Mouse (Mus musculus): ENCODE results near the gene D630003M21Rik. TPM values are rescaled to one million over a fixed set of nuclear protein-coding genes. Genes with fewer than 3 reads are reported as not detected.
A peak's percentile ranks its signal among the peaks of the same experiment; 100 is the strongest.

Gene D630003M21Rik
- polyA plus RNA-seq, 1 experiment from 2014 or later = 1.8 TPM

GRCm38 (mm10) chr2:158145528-158146065 lies 83.4 kb downstream of the D630003M21Rik start:
- Histone ChIP-seq H3K4me3 (replicated peaks; ENCODE audit: low read length) (no peak overlapping the region), H3K9me3 (ENCODE audit: control insufficient read depth, low read length) (no peaks in the 10 kb centered on the region), H3K4me1 (replicated peaks; ENCODE audit: control insufficient read depth, insufficient read depth, low read length) (0 out of 2 replicates have a peak, but pooled peaks cover 2% of the 10 kb centered on the region), H3K36me3 (ENCODE audit: control insufficient read depth, insufficient read depth) (no peaks in the 10 kb centered on the region), H3K9ac (replicated peaks; ENCODE audit: low read depth, low read length) (no peak overlapping the region), H3K27ac (ENCODE audit: low read length) (no peak overlapping the region), H3K4me2 (ENCODE audit: low read length) (no peak overlapping the region), H3K27me3 (replicated peaks; ENCODE audit: control insufficient read depth, insufficient read depth, low read length) (peaks cover 12% of the 10 kb centered on the region; the same call in 1 of the 2 replicates)
- WGBS = 72% methylated on average over 5 of the region's 5 CpGs
- no peak for ATAC-seq

DNA sequence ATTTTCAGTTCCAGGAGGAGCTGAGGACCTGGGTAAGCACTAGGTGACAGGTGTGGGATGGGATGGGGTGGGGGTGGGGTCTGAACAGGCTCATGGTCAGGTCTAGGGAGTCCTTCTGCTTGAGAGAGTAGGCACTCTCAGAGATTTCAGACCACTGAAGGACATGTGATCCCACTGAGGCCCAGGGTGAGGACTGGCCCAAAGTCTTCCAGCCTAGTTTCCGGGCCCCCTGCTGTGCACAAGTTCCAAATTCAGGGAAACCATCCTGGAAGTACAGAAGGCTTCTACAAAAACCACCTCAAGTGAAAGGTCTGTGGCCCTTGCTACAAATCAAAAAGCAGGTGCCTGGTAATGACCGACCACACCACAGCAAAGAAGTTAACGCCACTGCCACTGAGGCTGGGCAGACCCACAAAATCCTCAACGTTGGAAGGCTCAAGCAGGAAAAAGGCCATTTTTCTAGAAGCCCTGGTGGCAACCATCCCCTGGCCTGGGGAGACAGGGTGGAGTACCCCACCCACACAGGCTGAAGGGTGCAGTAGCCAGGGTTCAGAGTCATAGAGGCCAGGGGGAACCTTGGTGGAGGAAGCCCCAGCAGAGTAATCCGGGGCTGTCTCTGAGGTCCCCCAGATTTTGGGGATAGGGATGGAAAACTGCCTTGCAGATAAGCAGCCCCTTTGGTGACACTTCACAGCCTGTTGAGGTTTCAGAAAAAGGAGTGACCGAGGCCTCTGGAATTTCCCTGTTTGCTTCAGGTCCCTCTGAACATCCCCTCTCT lies 84.1 kb downstream of the D630003M21Rik start:
- H3K4me2 ChIP-seq (ENCODE audit: low read length) = no peak overlapping the region
- no peaks in the 10 kb centered on the region for H3K36me3 ChIP-seq (ENCODE audit: control insufficient read depth, insufficient read depth)
- no peaks in the 10 kb centered on the region for H3K9me3 ChIP-seq (ENCODE audit: control insufficient read depth, low read length)
- H3K9ac ChIP-seq (replicated peaks; ENCODE audit: low read depth, low read length) = no peak overlapping the region
- peaks cover 6% of the 10 kb centered on the region for H3K4me1 ChIP-seq (replicated peaks; ENCODE audit: control insufficient read depth, insufficient read depth, low read length)
- 89% methylated on average over 6 of the region's 6 CpGs for WGBS
- H3K27me3 ChIP-seq (replicated peaks; ENCODE audit: control insufficient read depth, insufficient read depth, low read length) = peaks cover 12% of the 10 kb centered on the region; the same call in 1 of the 2 replicates
- ATAC-seq = no peak
- H3K4me3 ChIP-seq (replicated peaks; ENCODE audit: low read length) = no peak overlapping the region
- no peak overlapping the region for H3K27ac ChIP-seq (ENCODE audit: low read length)

- Histone ChIP-seq H3K4me1 (replicated peaks; ENCODE audit: control insufficient read depth, insufficient read depth, low read length) (peaks cover 13% of the 10 kb centered on the region), H3K4me2 (ENCODE audit: low read length) (no peak overlapping the region), H3K9ac (replicated peaks; ENCODE audit: low read depth, low read length) (no peak overlapping the region), H3K9me3 (ENCODE audit: control insufficient read depth, low read length) (no peaks in the 10 kb centered on the region), H3K27ac (ENCODE audit: low read length) (no peak overlapping the region), H3K4me3 (replicated peaks; ENCODE audit: low read length) (no peak overlapping the region), H3K36me3 (ENCODE audit: control insufficient read depth, insufficient read depth) (no peaks in the 10 kb centered on the region), H3K27me3 (replicated peaks; ENCODE audit: control insufficient read depth, insufficient read depth, low read length) (peaks cover 12% of the 10 kb centered on the region; the same call in 1 of the 2 replicates)
- WGBS = 49% methylated on average over 8 of the region's 8 CpGs
- ATAC-seq = no peak
Observed at GRCm38 (mm10) chr2:158144263-158144662, 84.8 kb downstream of the D630003M21Rik start.

- H3K27me3 ChIP-seq (replicated peaks; ENCODE audit: control insufficient read depth, insufficient read depth, low read length) = peaks cover 12% of the 10 kb centered on the region; the same call in 1 of the 2 replicates
- no peak overlapping the region for H3K4me3 ChIP-seq (replicated peaks; ENCODE audit: low read length)
- 52% methylated on average over 3 of the region's 3 CpGs for WGBS
- H3K4me2 ChIP-seq (ENCODE audit: low read length) = no peak overlapping the region
- no peaks in the 10 kb centered on the region for H3K36me3 ChIP-seq (ENCODE audit: control insufficient read depth, insufficient read depth)
- peaks cover 15% of the 10 kb centered on the region for H3K4me1 ChIP-seq (replicated peaks; ENCODE audit: control insufficient read depth, insufficient read depth, low read length)
- no peak for ATAC-seq
- H3K9me3 ChIP-seq (ENCODE audit: control insufficient read depth, low read length) = no peaks in the 10 kb centered on the region
- H3K27ac ChIP-seq (ENCODE audit: low read length) = no peak overlapping the region
- no peak overlapping the region for H3K9ac ChIP-seq (replicated peaks; ENCODE audit: low read depth, low read length)
Observed at GRCm38 (mm10) chr2:158143816-158144215, 85.2 kb downstream of the D630003M21Rik start.

DNA sequence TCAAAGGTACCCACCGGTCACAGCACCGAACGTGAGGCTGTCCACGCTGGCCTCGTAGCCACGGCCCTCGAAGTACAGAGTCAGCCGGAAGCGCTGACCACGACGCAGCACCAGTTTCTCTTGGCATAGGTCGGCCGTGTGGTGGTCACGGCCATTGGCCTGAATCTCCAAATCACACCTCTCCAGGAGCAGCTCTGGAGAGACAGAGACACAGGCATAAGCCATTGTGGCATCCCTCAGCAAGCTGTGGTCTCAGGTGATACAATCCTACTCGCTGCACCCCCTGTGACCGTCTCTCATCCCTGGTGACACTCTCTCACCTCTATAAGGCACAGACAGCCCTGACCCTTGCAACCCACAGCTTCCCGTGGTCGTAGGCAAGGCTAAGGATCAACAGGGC lies 86.0 kb downstream of the D630003M21Rik start:
- no peak overlapping the region for H3K27ac ChIP-seq (ENCODE audit: low read length)
- H3K4me1 ChIP-seq (replicated peaks; ENCODE audit: control insufficient read depth, insufficient read depth, low read length) = peaks cover 15% of the 10 kb centered on the region
- H3K9ac ChIP-seq (replicated peaks; ENCODE audit: low read depth, low read length) = no peak overlapping the region
- peaks cover 12% of the 10 kb centered on the region; the same call in 1 of the 2 replicates for H3K27me3 ChIP-seq (replicated peaks; ENCODE audit: control insufficient read depth, insufficient read depth, low read length)
- H3K36me3 ChIP-seq (ENCODE audit: control insufficient read depth, insufficient read depth) = no peaks in the 10 kb centered on the region
- H3K4me3 ChIP-seq (replicated peaks; ENCODE audit: low read length) = no peak overlapping the region
- WGBS = 87% methylated on average over 18 of the region's 18 CpGs
- H3K9me3 ChIP-seq (ENCODE audit: control insufficient read depth, low read length) = no peaks in the 10 kb centered on the region
- ATAC-seq = no peak
- no peak overlapping the region for H3K4me2 ChIP-seq (ENCODE audit: low read length)

DNA sequence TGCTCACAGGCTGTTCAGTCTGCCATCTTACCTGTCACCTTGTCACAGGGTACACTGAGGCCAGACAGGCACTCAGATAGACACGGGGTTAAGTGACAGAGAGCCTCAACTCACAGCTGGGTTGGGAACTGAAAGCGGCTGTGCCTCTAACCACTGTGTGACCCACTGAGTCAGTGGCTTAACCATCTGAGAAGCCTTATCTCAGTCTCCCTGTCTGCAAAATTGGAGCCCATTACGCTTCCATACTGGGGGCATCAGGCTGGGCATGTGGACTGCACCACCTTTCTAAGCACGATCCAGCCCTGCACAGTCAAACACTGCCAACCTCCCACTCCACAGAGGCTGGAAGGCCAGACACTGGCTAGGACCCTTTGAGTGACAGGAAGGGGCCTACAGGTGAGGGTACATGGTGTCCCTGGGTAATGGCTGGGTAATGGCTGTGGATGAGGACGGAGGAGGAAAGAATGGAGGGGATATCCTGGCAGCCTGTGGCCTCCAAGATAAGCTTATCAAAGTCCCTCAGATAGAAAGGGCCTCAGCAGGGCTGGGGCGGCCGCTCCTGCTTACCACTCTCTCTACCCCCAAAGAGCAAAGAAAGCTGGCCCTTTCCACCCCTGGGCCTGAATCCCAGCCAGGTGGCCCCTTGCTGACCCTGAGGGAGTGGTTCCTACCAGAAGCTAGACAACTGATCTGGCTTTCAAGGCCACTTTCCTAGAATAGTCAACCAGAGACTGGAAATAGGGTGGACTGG lies 87.2 kb downstream of the D630003M21Rik start:
- no peak overlapping the region for H3K27ac ChIP-seq (ENCODE audit: low read length)
- no peaks in the 10 kb centered on the region for H3K9me3 ChIP-seq (ENCODE audit: control insufficient read depth, low read length)
- no peaks in the 10 kb centered on the region for H3K36me3 ChIP-seq (ENCODE audit: control insufficient read depth, insufficient read depth)
- peaks cover 10% of the 10 kb centered on the region; the same call in 1 of the 2 replicates for H3K27me3 ChIP-seq (replicated peaks; ENCODE audit: control insufficient read depth, insufficient read depth, low read length)
- ATAC-seq = no peak
- no peak overlapping the region for H3K4me2 ChIP-seq (ENCODE audit: low read length)
- 89% methylated on average over 7 of the region's 7 CpGs for WGBS
- H3K9ac ChIP-seq (replicated peaks; ENCODE audit: low read depth, low read length) = no peak overlapping the region
- no peak overlapping the region for H3K4me3 ChIP-seq (replicated peaks; ENCODE audit: low read length)
- H3K4me1 ChIP-seq (replicated peaks; ENCODE audit: control insufficient read depth, insufficient read depth, low read length) = peaks cover 15% of the 10 kb centered on the region

- ATAC-seq = no peak
- peaks cover 14% of the 10 kb centered on the region for H3K4me1 ChIP-seq (replicated peaks; ENCODE audit: control insufficient read depth, insufficient read depth, low read length)
- 89% methylated on average over 7 of the region's 7 CpGs for WGBS
Observed at GRCm38 (mm10) chr2:158141271-158141670, 87.8 kb downstream of the D630003M21Rik start.

GRCm38 (mm10) chr2:158140664-158141063 lies 88.4 kb downstream of the D630003M21Rik start:
- Histone ChIP-seq H3K9ac (replicated peaks; ENCODE audit: low read depth, low read length) (no peak overlapping the region), H3K9me3 (ENCODE audit: control insufficient read depth, low read length) (no peaks in the 10 kb centered on the region), H3K36me3 (ENCODE audit: control insufficient read depth, insufficient read depth) (no peaks in the 10 kb centered on the region), H3K4me2 (ENCODE audit: low read length) (no peak overlapping the region), H3K4me1 (replicated peaks; ENCODE audit: control insufficient read depth, insufficient read depth, low read length) (peaks cover 15% of the 10 kb centered on the region), H3K4me3 (replicated peaks; ENCODE audit: low read length) (no peak overlapping the region), H3K27ac (ENCODE audit: low read length) (no peak overlapping the region), H3K27me3 (replicated peaks; ENCODE audit: control insufficient read depth, insufficient read depth, low read length) (peaks cover 7% of the 10 kb centered on the region; the same call in 1 of the 2 replicates)
- ATAC-seq = no peak
- WGBS = 82% methylated on average over 5 of the region's 5 CpGs

More at GRCm38 (mm10) chr2:158141271-158141670, 87.8 kb downstream of the D630003M21Rik start:
- Histone ChIP-seq H3K9ac (replicated peaks; ENCODE audit: low read depth, low read length) (no peak overlapping the region), H3K27me3 (replicated peaks; ENCODE audit: control insufficient read depth, insufficient read depth, low read length) (peaks cover 8% of the 10 kb centered on the region; the same call in 1 of the 2 replicates), H3K9me3 (ENCODE audit: control insufficient read depth, low read length) (no peaks in the 10 kb centered on the region), H3K4me2 (ENCODE audit: low read length) (no peak overlapping the region), H3K27ac (ENCODE audit: low read length) (no peak overlapping the region), H3K36me3 (ENCODE audit: control insufficient read depth, insufficient read depth) (no peaks in the 10 kb centered on the region), H3K4me3 (replicated peaks; ENCODE audit: low read length) (no peak overlapping the region)

- 20% methylated on average over 7 of the region's 7 CpGs for WGBS
- ATAC-seq = peak; percentile 94
- Histone ChIP-seq H3K27me3 (replicated peaks; ENCODE audit: control insufficient read depth, insufficient read depth, low read length) (no peaks in the 10 kb centered on the region), H3K36me3 (ENCODE audit: control insufficient read depth, insufficient read depth) (no peaks in the 10 kb centered on the region), H3K9ac (replicated peaks; ENCODE audit: low read depth, low read length) (no peak overlapping the region), H3K4me3 (replicated peaks; ENCODE audit: low read length) (no peak overlapping the region), H3K4me2 (ENCODE audit: low read length) (no peak overlapping the region), H3K27ac (ENCODE audit: low read length) (peak overlapping the region; percentile 37; the same call in 1 of the 2 replicates), H3K4me1 (replicated peaks; ENCODE audit: control insufficient read depth, insufficient read depth, low read length) (peaks cover 15% of the 10 kb centered on the region), H3K9me3 (ENCODE audit: control insufficient read depth, low read length) (no peaks in the 10 kb centered on the region)
Observed at GRCm38 (mm10) chr2:158139628-158140027, 89.4 kb downstream of the D630003M21Rik start.

All from forebrain, embryonic 16.5 days (tissue).